Mouse (Mus musculus) ES-E14 (cell line): ENCODE measurements at regions not wholly inside any gene's neighbourhood (a gene's known extent, or its start where the extent isn't known, plus 50 kb on each side); places are given as distances from the start of the nearest gene placed in this dataset.

Source experiments
- DNase-seq: peaks from one replicate; pipeline ENCODE4 v3.0.0-alpha.2; 2013; ENCODE audit warnings: low read depth, low spot score
- H3K27ac ChIP-seq: 2 replicates; pipeline ENCODE4 v1.5.1; 2012; ENCODE audit warnings: low read depth, mild to moderate bottlenecking, low read length, moderate library complexity, mixed read lengths; ENCODE audit not compliant: poor library complexity, insufficient read depth, severe bottlenecking
- H3K36me3 ChIP-seq: 2 replicates; pipeline ENCODE4 v1.6.1; 2012; ENCODE audit warnings: mild to moderate bottlenecking, low read length, moderate library complexity, mixed read lengths; ENCODE audit not compliant: control insufficient read depth, poor library complexity, insufficient read depth, severe bottlenecking
- H3K4me1 ChIP-seq, 2 experiments: fragments of 150-350 bp in 1 of 2; sonication (generic) in 1 of 2; 2 replicates each; pipeline ENCODE4 v1.6.1; 2012; ENCODE audit warnings: low read length in 2 of 2, mild to moderate bottlenecking in 1 of 2, mixed read lengths in 1 of 2; ENCODE audit not compliant: control insufficient read depth in 2 of 2, insufficient read depth in 2 of 2, poor library complexity in 1 of 2
- H3K4me3 ChIP-seq, 2 experiments: fragments of 150-350 bp in 1 of 2; sonication (generic) in 1 of 2; 2 replicates each; pipeline ENCODE4 v1.5.1; 2012; ENCODE audit warnings: low read length in 2 of 2, low read depth in 1 of 2, mild to moderate bottlenecking in 1 of 2, mixed read lengths in 1 of 2; ENCODE audit not compliant: insufficient read depth in 1 of 2, poor library complexity in 1 of 2, severe bottlenecking in 1 of 2
- H3K9ac ChIP-seq: 2 replicates; pipeline ENCODE4 v1.6.1; 2012; ENCODE audit warnings: low read depth, mild to moderate bottlenecking, low read length, mixed read lengths; ENCODE audit not compliant: poor library complexity, insufficient read depth, severe bottlenecking
- H3K9me3 ChIP-seq: fragments of 150-350 bp; sonication (generic); 2 replicates; pipeline ENCODE4 v1.6.1; 2012; ENCODE audit warnings: low read depth, mild to moderate bottlenecking, low read length; ENCODE audit not compliant: control insufficient read depth, insufficient read depth
- CHD2 ChIP-seq: IDR thresholded peaks from 2 replicates; pipeline ENCODE4 v1.6.1; 2014; ENCODE audit warnings: mild to moderate bottlenecking, low read depth, low read length, inconsistent platforms
- HCFC1 ChIP-seq: IDR thresholded peaks from 2 replicates; pipeline ENCODE4 v1.6.1; 2012; ENCODE audit warnings: low read length, inconsistent platforms, borderline replicate concordance; ENCODE audit not compliant: insufficient read depth
- MAFK ChIP-seq: IDR thresholded peaks from 2 replicates; pipeline ENCODE4 v1.6.1; 2014; ENCODE audit warnings: mild to moderate bottlenecking, low read depth, low read length, inconsistent platforms; ENCODE audit not compliant: insufficient read depth
- ZC3H11A ChIP-seq: IDR thresholded peaks from 2 replicates; pipeline ENCODE4 v1.6.1; 2012; ENCODE audit warnings: low read depth, mild to moderate bottlenecking, inconsistent platforms, low read length, borderline replicate concordance
- ZNF384 ChIP-seq: IDR thresholded peaks from 2 replicates; pipeline ENCODE4 v1.6.1; 2012; ENCODE audit warnings: low read depth, low read length, inconsistent platforms
- in situ Hi-C, 2 experiments: fragments of 600-800 bp; cut with MboI; formaldehyde crosslinking; loops; one replicate each; pipeline ENCODE4 v1.15.1; 2025; ENCODE audit warnings: low sequenced_read_pairs in 2 of 2, inconsistent platforms in 1 of 2; ENCODE audit not compliant: unreplicated experiment in 2 of 2

GRCm38 (mm10) chr10:37502505-37502904 lies 363.8 kb upstream of the Marcks start:
- no peak for DNase-seq
- Histone ChIP-seq H3K9ac (no peak overlapping the region), H3K27ac (no peak overlapping the region), H3K9me3 (no peaks in the 10 kb centered on the region), H3K4me3 (no peak overlapping the region), H3K4me1 (no peaks in the 10 kb centered on the region), H3K36me3 (no peaks in the 10 kb centered on the region)
- no peak for TF ChIP-seq HCFC1
- in situ Hi-C loops, result no loop called here

GRCm38 (mm10) chr10:37501043-37501442 lies 362.3 kb upstream of the Marcks start:
- DNase-seq, result no peak
- Histone ChIP-seq H3K36me3 (no peaks in the 10 kb centered on the region), H3K9me3 (no peaks in the 10 kb centered on the region), H3K9ac (no peak overlapping the region), H3K4me1 (no peaks in the 10 kb centered on the region), H3K4me3 (no peak overlapping the region), H3K27ac (no peak overlapping the region)
- in situ Hi-C loops, result no loop called here
- no peak for TF ChIP-seq CHD2
- TF ChIP-seq MAFK, result no peak
- no peak for TF ChIP-seq ZNF384
- no peak for TF ChIP-seq HCFC1
- no peak for TF ChIP-seq ZC3H11A

GRCm38 (mm10) chr10:37495467-37495866 lies 356.7 kb upstream of the Marcks start:
- no peak for TF ChIP-seq ZC3H11A
- TF ChIP-seq CHD2, result no peak
- no peak overlapping the region for H3K4me3 ChIP-seq
- no peak overlapping the region for H3K27ac ChIP-seq
- no peaks in the 10 kb centered on the region for H3K9me3 ChIP-seq
- no peak for DNase-seq
- no peaks in the 10 kb centered on the region for H3K36me3 ChIP-seq
- no peaks in the 10 kb centered on the region for H3K4me1 ChIP-seq
- no peak overlapping the region for H3K9ac ChIP-seq
- in situ Hi-C loops, result no loop called here

GRCm38 (mm10) chr10:37494552-37495166 lies 355.9 kb upstream of the Marcks start:
- H3K4me3 ChIP-seq, result no peak overlapping the region
- H3K27ac ChIP-seq, result no peak overlapping the region

GRCm38 (mm10) chr10:37494098-37494497 lies 355.4 kb upstream of the Marcks start:
- H3K4me1 ChIP-seq, result no peaks in the 10 kb centered on the region
- H3K36me3 ChIP-seq, result no peaks in the 10 kb centered on the region
- TF ChIP-seq CHD2, result no peak
- no peak for TF ChIP-seq MAFK
- no peak for TF ChIP-seq ZC3H11A
- no peak for TF ChIP-seq HCFC1
- TF ChIP-seq ZNF384, result no peak
- no peak overlapping the region for H3K27ac ChIP-seq
- DNase-seq, result no peak
- H3K9ac ChIP-seq, result no peak overlapping the region
- H3K4me3 ChIP-seq, result no peak overlapping the region
- H3K9me3 ChIP-seq, result no peaks in the 10 kb centered on the region
- in situ Hi-C loops, result no loop called here

More at GRCm38 (mm10) chr10:37494552-37495166, 355.9 kb upstream of the Marcks start:
- Histone ChIP-seq H3K4me1 (no peaks in the 10 kb centered on the region), H3K9me3 (no peaks in the 10 kb centered on the region), H3K36me3 (no peaks in the 10 kb centered on the region), H3K9ac (no peak overlapping the region)
- DNase-seq, result no peak
- TF ChIP-seq MAFK, result no peak
- in situ Hi-C loops, result no loop called here
